8 mouse cellular contexts compared by ENCODE assay signal in genomic region chr7:110727049-110727448, GRCm38 (mm10). TPM values are rescaled to one million over a fixed set of nuclear protein-coding genes. Genes with fewer than 3 reads are reported as not detected.
A peak's percentile ranks its signal among the peaks of the same experiment; 100 is the strongest.
DNase-seq lines count a peak whose midpoint lies in the region; ATAC-seq and TF ChIP-seq lines count a peak whose summit lies in the region.

No protein-coding gene starts in this region.

- TF ChIP-seq POLR2A in testis, adult 2 months (IDR thresholded peaks at IDR 0.05; ENCODE audit: control insufficient read depth, low read depth, low read length), result no peak
- no peak for TF ChIP-seq POLR2A in brain, embryonic 14.5 days (IDR thresholded peaks at IDR 0.05; ENCODE audit: borderline replicate concordance, extremely low read depth, insufficient read depth, insufficient read length, poor library complexity, severe bottlenecking)

- no peak overlapping the region for H3K27ac ChIP-seq in testis, adult 2 months (ENCODE audit: control insufficient read depth, insufficient read depth, low read depth, low read length)
- no peak overlapping the region for H3K27ac ChIP-seq in forebrain, embryonic 10.5 days
- no peak overlapping the region for H3K27ac ChIP-seq in kidney, embryonic 16.5 days (ENCODE audit: low read length)
- no peak overlapping the region for H3K27ac ChIP-seq in liver, postnatal 0 days (ENCODE audit: low read depth)
- no peak overlapping the region for H3K27ac ChIP-seq in neural tube, embryonic 14.5 days (ENCODE audit: low read depth, low read length)

- H3K36me3 ChIP-seq in testis, adult 2 months (ENCODE audit: control insufficient read depth, insufficient read depth, low read length), result no peaks in the 10 kb centered on the region
- no peaks in the 10 kb centered on the region for H3K36me3 ChIP-seq in forebrain, embryonic 10.5 days (replicated peaks)
- H3K36me3 ChIP-seq in kidney, embryonic 16.5 days (ENCODE audit: insufficient read depth, low read length), result no peaks in the 10 kb centered on the region
- H3K36me3 ChIP-seq in liver, postnatal 0 days (replicated peaks; ENCODE audit: insufficient read depth, low read length), result no peaks in the 10 kb centered on the region
- no peaks in the 10 kb centered on the region for H3K36me3 ChIP-seq in neural tube, embryonic 14.5 days (ENCODE audit: control insufficient read depth, insufficient read depth, low read length)

- peak; percentile 18; the same call in 1 of the 2 replicates for TF ChIP-seq CTCF in testis, adult 2 months (IDR thresholded peaks at IDR 0.05; ENCODE audit: control insufficient read depth, insufficient read depth, insufficient replicate concordance, low read depth, low read length)
- peak; percentile 71; the same call in 1 of the 2 replicates for TF ChIP-seq CTCF in brain, embryonic 14.5 days (IDR thresholded peaks at IDR 0.05; ENCODE audit: borderline replicate concordance, extremely low read depth, insufficient read depth, insufficient read length)
- peak; percentile 96 for TF ChIP-seq CTCF in liver, postnatal 0 days (IDR thresholded peaks at IDR 0.05; ENCODE audit: low read depth)

- no peak for DNase-seq in testis, postnatal 10 days (ENCODE audit: low spot score)
- peak; percentile 92 for DNase-seq in brain, embryonic 14.5 days (ENCODE audit: low read depth)
- peak; percentile 38 for DNase-seq in forebrain, embryonic 10.5 days (ENCODE audit: extremely low spot score, low spot score)
- DNase-seq in liver, postnatal 0 days, result peak; percentile 55
- no peak for DNase-seq in ovary, postnatal 14 days (ENCODE audit: low spot score)

- no peaks in the 10 kb centered on the region for H3K9me3 ChIP-seq in forebrain, embryonic 10.5 days
- H3K9me3 ChIP-seq in kidney, embryonic 16.5 days (ENCODE audit: low read length), result no peaks in the 10 kb centered on the region
- H3K9me3 ChIP-seq in liver, postnatal 0 days (ENCODE audit: low read length), result no peaks in the 10 kb centered on the region
- no peaks in the 10 kb centered on the region for H3K9me3 ChIP-seq in neural tube, embryonic 14.5 days (ENCODE audit: control insufficient read depth, low read length)

- 33% methylated on average over 2 of the region's 2 CpGs for WGBS in forebrain, embryonic 10.5 days
- WGBS in kidney, embryonic 16.5 days, result 38% methylated on average over 2 of the region's 2 CpGs
- whole genome bisulfite sequencing in liver, postnatal 0 days (ENCODE audit: insufficient replicate concordance), result 30% methylated on average over 2 of the region's 2 CpGs
- WGBS in neural tube, embryonic 14.5 days, result 30% methylated on average over 2 of the region's 2 CpGs

- H3K4me1 ChIP-seq in testis, adult 2 months (ENCODE audit: control insufficient read depth, insufficient read depth, low read length), result no peaks in the 10 kb centered on the region; the same call in 1 of the 2 replicates
- peaks cover 28% of the 10 kb centered on the region for H3K4me1 ChIP-seq in forebrain, embryonic 10.5 days
- peaks cover 10% of the 10 kb centered on the region for H3K4me1 ChIP-seq in kidney, embryonic 16.5 days (ENCODE audit: insufficient read depth, low read length)
- no peaks in the 10 kb centered on the region for H3K4me1 ChIP-seq in liver, postnatal 0 days (ENCODE audit: insufficient read depth)
- no peaks in the 10 kb centered on the region; the same call in 1 of the 2 replicates for H3K4me1 ChIP-seq in neural tube, embryonic 14.5 days (ENCODE audit: control insufficient read depth, insufficient read depth, low read length)

- H3K4me2 ChIP-seq in kidney, embryonic 16.5 days (replicated peaks; ENCODE audit: low read depth, low read length), result no peak overlapping the region
- H3K4me2 ChIP-seq in liver, postnatal 0 days (ENCODE audit: low read depth, low read length), result no peak overlapping the region
- H3K4me2 ChIP-seq in neural tube, embryonic 14.5 days (ENCODE audit: low read depth, low read length), result no peak overlapping the region

- H3K4me3 ChIP-seq in testis, adult 2 months (ENCODE audit: control insufficient read depth, low read depth, low read length), result no peak overlapping the region
- H3K4me3 ChIP-seq in forebrain, embryonic 10.5 days, result no peak overlapping the region
- H3K4me3 ChIP-seq in kidney, embryonic 16.5 days (ENCODE audit: low read length), result no peak overlapping the region
- no peak overlapping the region for H3K4me3 ChIP-seq in liver, postnatal 0 days (ENCODE audit: low read depth, low read length)
- no peak overlapping the region for H3K4me3 ChIP-seq in neural tube, embryonic 14.5 days (ENCODE audit: low read depth, low read length)

- no peak overlapping the region for H3K9ac ChIP-seq in kidney, embryonic 16.5 days (replicated peaks; ENCODE audit: low read length)
- no peak overlapping the region for H3K9ac ChIP-seq in liver, postnatal 0 days (replicated peaks)
- no peak overlapping the region for H3K9ac ChIP-seq in neural tube, embryonic 14.5 days (replicated peaks; ENCODE audit: low read depth, low read length)

- no peak for TF ChIP-seq EP300 in liver, postnatal 0 days (IDR thresholded peaks at IDR 0.05; ENCODE audit: low read depth)

- peak; percentile 43 for ATAC-seq in kidney, embryonic 16.5 days (ENCODE audit: low FRiP score, low TSS enrichment)
- no peak for ATAC-seq in liver, postnatal 0 days
- ATAC-seq in neural tube, embryonic 14.5 days (ENCODE audit: low read depth), result peak; percentile 54; the same call in 1 of the 2 replicates

- no peaks in the 10 kb centered on the region for H3K27me3 ChIP-seq in testis, adult 2 months (ENCODE audit: control insufficient read depth, insufficient read depth, low read length)
- no peaks in the 10 kb centered on the region for H3K27me3 ChIP-seq in forebrain, embryonic 10.5 days (ENCODE audit: poor library complexity, severe bottlenecking)
- H3K27me3 ChIP-seq in kidney, embryonic 16.5 days (ENCODE audit: insufficient read depth, low read length), result no peaks in the 10 kb centered on the region
- no peaks in the 10 kb centered on the region for H3K27me3 ChIP-seq in liver, postnatal 0 days (ENCODE audit: insufficient read depth, low read length)
- H3K27me3 ChIP-seq in neural tube, embryonic 14.5 days (ENCODE audit: control insufficient read depth, insufficient read depth, low read length), result no peaks in the 10 kb centered on the region

RNA-seq across cellular contexts. Expression of gene Ampd3, which starts 41.0 kb away (rescaled TPM):
- 1.8 and 2.5 TPM in 2 replicates for polyA plus RNA-seq in testis, adult 2 months (2012; rRNA removed)
- polyA plus RNA-seq in brain, embryonic 14.5 days (2012; rRNA removed), result 5.3 and 7.6 TPM in 2 replicates
- polyA plus RNA-seq in forebrain, embryonic 10.5 days (2016; fragmentation: Nextera tagmentation; extraction: Ambion mirVana), result 1.2 and 1.5 TPM in 2 replicates
- polyA plus RNA-seq in kidney, embryonic 16.5 days (2015; fragmentation: Nextera tagmentation; extraction: Ambion mirVana), result 8.8 and 10.1 TPM in 2 replicates
- polyA plus RNA-seq in liver, postnatal 0 days (2015; fragmentation: Nextera tagmentation; extraction: Ambion mirVana), result 12.3 and 16.6 TPM in 2 replicates
- polyA plus RNA-seq in neural tube, embryonic 14.5 days (2014; fragmentation: Nextera tagmentation; extraction: Ambion mirVana), result 9.1 and 10.9 TPM in 2 replicates

Comparison
In these comparisons a context has a peak if more than half of its experiments do, and no peak if none do; other contexts are left out.
1. CTCF ChIP-seq: peak in every context shown above with its lines; median percentile 96 in liver, postnatal 0 days; 71 in brain, embryonic 14.5 days; 18 in testis, adult 2 months.
2. DNase-seq: peak in brain, embryonic 14.5 days (single experiment), forebrain, embryonic 10.5 days (single experiment) and liver, postnatal 0 days (single experiment); none in testis, postnatal 10 days (single experiment) and ovary, postnatal 14 days (single experiment).